10 mouse cellular contexts compared by ENCODE assay signal in the genomic region with DNA sequence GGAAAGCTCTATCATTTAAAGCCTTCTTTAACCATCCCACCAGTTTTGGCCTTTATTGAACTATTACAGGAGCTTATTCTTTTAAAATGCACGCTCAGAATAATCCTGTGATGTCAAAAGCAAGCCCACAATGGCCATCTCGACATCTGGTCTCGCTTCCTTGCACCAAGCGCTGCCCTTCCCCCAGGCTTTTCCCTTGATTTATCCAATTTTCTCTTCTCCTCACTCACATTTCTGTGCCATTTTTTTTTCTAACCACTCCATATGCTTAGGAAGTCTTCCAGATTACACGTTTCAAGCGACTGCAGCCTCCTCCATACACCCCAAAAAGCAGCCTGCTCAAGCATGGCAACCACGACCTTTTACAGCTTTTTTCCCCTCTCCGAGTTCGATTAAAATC.
DNase-seq lines count a peak whose midpoint lies in the region; ATAC-seq lines count a peak whose summit lies in the region.
"Had no signal": no experiment of that assay in that cellular context is flagged by ENCODE, and none has a peak within 500 bp of the region (broad histone marks: within the 10 kb centered on the region; RNA-seq: fewer than 3 reads in every experiment).

No protein-coding gene starts in this region.

- no peaks in the 10 kb centered on the region for H3K27me3 ChIP-seq in embryonic facial prominence, embryonic 14.5 days (replicated peaks; ENCODE audit: control insufficient read depth, insufficient read depth, low read length)
- H3K27me3 ChIP-seq: embryonic facial prominence, embryonic 13.5 days; hindbrain, embryonic 15.5 days had no signal

- no peaks in the 10 kb centered on the region for H3K36me3 ChIP-seq in embryonic facial prominence, embryonic 14.5 days (ENCODE audit: control insufficient read depth, insufficient read depth, low read length)
- H3K36me3 ChIP-seq: embryonic facial prominence, embryonic 13.5 days; hindbrain, embryonic 15.5 days had no signal

- no peak overlapping the region for H3K4me2 ChIP-seq in embryonic facial prominence, embryonic 14.5 days (ENCODE audit: low read depth, low read length)
- H3K4me2 ChIP-seq: embryonic facial prominence, embryonic 13.5 days; hindbrain, embryonic 15.5 days; lung, embryonic 14.5 days had no signal

- intact Hi-C loops in left cerebral cortex, postnatal 25 days (cut with DNase I) = loop anchor here (5.0 to 10.0 kb wide), 4 partner anchors 84 to 266 kb away; no protein-coding TSS in a partner anchor

- no peak for ATAC-seq in embryonic facial prominence, embryonic 14.5 days (ENCODE audit: low read depth)

- no peak overlapping the region for H3K9ac ChIP-seq in embryonic facial prominence, embryonic 14.5 days (ENCODE audit: low read depth, low read length)
- H3K9ac ChIP-seq: embryonic facial prominence, embryonic 13.5 days; hindbrain, embryonic 15.5 days; lung, embryonic 14.5 days had no signal

- H3K4me1 ChIP-seq in embryonic facial prominence, embryonic 14.5 days (ENCODE audit: control insufficient read depth, insufficient read depth, low read length) = no peaks in the 10 kb centered on the region
- H3K4me1 ChIP-seq: embryonic facial prominence, embryonic 13.5 days; hindbrain, embryonic 15.5 days had no signal

- no peak overlapping the region for H3K27ac ChIP-seq in embryonic facial prominence, embryonic 14.5 days (replicated peaks; ENCODE audit: low read depth, low read length)
- H3K27ac ChIP-seq: embryonic facial prominence, embryonic 13.5 days; hindbrain, embryonic 15.5 days had no signal

- no peak overlapping the region for H3K4me3 ChIP-seq in embryonic facial prominence, embryonic 14.5 days (ENCODE audit: low read depth, low read length)
- H3K4me3 ChIP-seq: embryonic facial prominence, embryonic 13.5 days; hindbrain, embryonic 15.5 days had no signal

- no peaks in the 10 kb centered on the region for H3K9me3 ChIP-seq in embryonic facial prominence, embryonic 14.5 days (ENCODE audit: control insufficient read depth, low read length)
- H3K9me3 ChIP-seq: embryonic facial prominence, embryonic 13.5 days; hindbrain, embryonic 15.5 days had no signal

- WGBS in embryonic facial prominence, embryonic 14.5 days = 49% methylated on average over 9 of the region's 9 CpGs

- peak; percentile 91 for DNase-seq in brain, adult 2 months (ENCODE audit: low read depth, low spot score)
- peak; percentile 45 for DNase-seq in cerebellum, adult 11 months
- peak; percentile 4 for DNase-seq in embryonic facial prominence, embryonic 14.5 days (ENCODE audit: low spot score)
- DNase-seq in left cerebral cortex, postnatal 25 days (ENCODE audit: low spot score in 2 of 2) = peak; percentile 50 to 89
- DNase-seq in Muller cell, postnatal 12 days (ENCODE audit: inconsistent ontology term) = no peak
- no peak for DNase-seq in retina, embryonic 14.5 days (ENCODE audit: low spot score)
- DNase-seq in ovary, postnatal 14 days (ENCODE audit: low spot score) = no peak
- DNase-seq: lung, embryonic 14.5 days had no signal

Comparison
In these comparisons a context has a peak if more than half of its experiments do, and no peak if none do; other contexts are left out.
1. DNase-seq: peak in brain, adult 2 months (single experiment), cerebellum, adult 11 months (single experiment), embryonic facial prominence, embryonic 14.5 days (single experiment) and left cerebral cortex, postnatal 25 days (2 of 2); none in Muller cell, postnatal 12 days (single experiment), retina, embryonic 14.5 days (single experiment) and ovary, postnatal 14 days (single experiment).